Mouse (Mus musculus): ENCODE measurements around the gene Sypl. TPM values are rescaled to one million over a fixed set of nuclear protein-coding genes. Genes with fewer than 3 reads are reported as not detected.
"Not testable (repeated sequence)": the region's sequence is repeated elsewhere in the genome, so short reads cannot be mapped to it uniquely, and the experiment has no call there.

Sypl gene
- polyA plus RNA-seq, 1 experiment = 148 TPM

DNA sequence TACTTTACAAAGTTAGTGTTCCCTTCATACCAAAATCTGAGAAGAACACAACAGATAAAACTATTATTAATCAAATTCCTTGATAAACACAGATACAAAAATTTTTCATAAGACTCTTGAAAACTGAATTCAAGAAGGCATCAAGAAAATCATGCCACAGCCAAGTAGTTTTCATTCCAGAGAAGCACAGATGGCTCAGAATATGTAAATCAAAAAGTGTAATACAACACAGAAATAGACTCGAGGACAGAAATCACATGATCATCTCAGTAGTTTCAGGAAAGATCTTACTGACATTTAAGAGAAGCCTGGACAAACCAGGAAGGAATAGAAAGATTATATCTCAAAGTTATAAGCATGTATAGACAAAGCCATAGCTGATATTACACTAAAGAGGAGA lies 32.6 kb downstream of the Sypl start:
- WGBS = 45% methylated on average over 1 of the region's 1 CpGs
- TF ChIP-seq POLR2A (IDR thresholded peaks at IDR 0.05; ENCODE audit: low read depth, low read length) = no peak
- TF ChIP-seq CTCF (conservative IDR thresholded peaks at IDR 0.05; ENCODE audit: insufficient read depth, insufficient read length, low read depth, low read length) = no peak
- no peak overlapping the region for H3K27ac ChIP-seq (ENCODE audit: insufficient read depth, low read depth, low read length)
- H3K27me3 ChIP-seq (replicated peaks; ENCODE audit: control insufficient read depth, insufficient read depth, low read length) = no peaks in the 10 kb centered on the region
- DNase-seq = no peak
- no peaks in the 10 kb centered on the region for H3K4me1 ChIP-seq (ENCODE audit: control insufficient read depth, insufficient read depth, low read length)
- no peak overlapping the region for H3K4me3 ChIP-seq (ENCODE audit: insufficient read depth, low read depth, low read length)
- H3K36me3 ChIP-seq (ENCODE audit: control insufficient read depth, insufficient read depth, low read length) = no peaks in the 10 kb centered on the region

DNA sequence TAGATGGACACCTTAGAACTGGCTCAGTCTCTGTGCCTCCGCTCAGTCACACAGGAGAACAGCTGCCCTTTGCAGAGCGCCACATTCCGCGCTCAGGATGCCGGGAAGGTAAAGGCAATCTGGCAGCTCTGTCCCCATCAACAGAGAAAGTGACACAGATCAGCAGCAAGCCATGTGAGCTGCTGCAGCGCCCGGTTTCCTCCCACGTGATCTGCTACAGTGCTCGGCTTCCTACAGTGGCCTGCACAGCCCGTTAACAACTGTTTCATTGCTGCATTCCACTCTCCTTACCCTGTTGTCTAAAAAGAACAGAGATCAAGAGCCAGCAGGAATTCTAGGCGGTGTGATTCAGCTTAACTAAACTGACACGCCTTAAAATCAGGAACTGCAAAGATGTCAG lies 36.0 kb downstream of the Sypl start:
- Histone ChIP-seq H3K4me3 (ENCODE audit: insufficient read depth, low read depth, low read length) (no peak overlapping the region), H3K4me1 (ENCODE audit: control insufficient read depth, insufficient read depth, low read length) (0 out of 2 replicates have a peak, but pooled peaks cover under 1% of the 10 kb centered on the region), H3K36me3 (ENCODE audit: control insufficient read depth, insufficient read depth, low read length) (no peaks in the 10 kb centered on the region), H3K27me3 (replicated peaks; ENCODE audit: control insufficient read depth, insufficient read depth, low read length) (no peaks in the 10 kb centered on the region), H3K27ac (ENCODE audit: insufficient read depth, low read depth, low read length) (no peak overlapping the region)
- peak; percentile 26 for DNase-seq
- TF ChIP-seq CTCF (conservative IDR thresholded peaks at IDR 0.05; ENCODE audit: insufficient read depth, insufficient read length, low read depth, low read length) (no peak), POLR2A (IDR thresholded peaks at IDR 0.05; ENCODE audit: low read depth, low read length) (no peak)
- WGBS = 42% methylated on average over 12 of the region's 12 CpGs

- TF ChIP-seq POLR2A (IDR thresholded peaks at IDR 0.05; ENCODE audit: low read depth, low read length) (no peak), CTCF (conservative IDR thresholded peaks at IDR 0.05; ENCODE audit: insufficient read depth, insufficient read length, low read depth, low read length) (no peak)
Measured at GRCm38 (mm10) chr12:32994081-32994480, 40.4 kb downstream of the Sypl start.

GRCm38 (mm10) chr12:32995081-32995834 lies 41.6 kb downstream of the Sypl start:
- H3K27me3 ChIP-seq (replicated peaks; ENCODE audit: control insufficient read depth, insufficient read depth, low read length) = no peaks in the 10 kb centered on the region
- no peaks in the 10 kb centered on the region for H3K36me3 ChIP-seq (ENCODE audit: control insufficient read depth, insufficient read depth, low read length)
- DNase-seq = peak; percentile 71
- 0 out of 2 replicates have a peak, but pooled peaks cover 3% of the 10 kb centered on the region for H3K4me1 ChIP-seq (ENCODE audit: control insufficient read depth, insufficient read depth, low read length)
- WGBS = 45% methylated on average over 4 of the region's 4 CpGs
- TF ChIP-seq POLR2A (IDR thresholded peaks at IDR 0.05; ENCODE audit: low read depth, low read length) (no peak), CTCF (conservative IDR thresholded peaks at IDR 0.05; ENCODE audit: insufficient read depth, insufficient read length, low read depth, low read length) (no peak)
- H3K4me3 ChIP-seq (ENCODE audit: insufficient read depth, low read depth, low read length) = no peak overlapping the region
- peak overlapping the region; percentile 35 for H3K27ac ChIP-seq (ENCODE audit: insufficient read depth, low read depth, low read length)

More at GRCm38 (mm10) chr12:32994081-32994480, 40.4 kb downstream of the Sypl start:
- H3K36me3 ChIP-seq (ENCODE audit: control insufficient read depth, insufficient read depth, low read length) = no peaks in the 10 kb centered on the region
- 0 out of 2 replicates have a peak, but pooled peaks cover 3% of the 10 kb centered on the region for H3K4me1 ChIP-seq (ENCODE audit: control insufficient read depth, insufficient read depth, low read length)
- H3K27me3 ChIP-seq (replicated peaks; ENCODE audit: control insufficient read depth, insufficient read depth, low read length) = no peaks in the 10 kb centered on the region
- no peak overlapping the region for H3K4me3 ChIP-seq (ENCODE audit: insufficient read depth, low read depth, low read length)
- no peak for DNase-seq
- H3K27ac ChIP-seq (ENCODE audit: insufficient read depth, low read depth, low read length) = no peak overlapping the region
- WGBS = 54% methylated on average over 5 of the region's 5 CpGs

GRCm38 (mm10) chr12:32998766-32999165 lies 45.1 kb downstream of the Sypl start:
- 48% methylated on average over 5 of the region's 5 CpGs for WGBS
- DNase-seq = no peak

DNA sequence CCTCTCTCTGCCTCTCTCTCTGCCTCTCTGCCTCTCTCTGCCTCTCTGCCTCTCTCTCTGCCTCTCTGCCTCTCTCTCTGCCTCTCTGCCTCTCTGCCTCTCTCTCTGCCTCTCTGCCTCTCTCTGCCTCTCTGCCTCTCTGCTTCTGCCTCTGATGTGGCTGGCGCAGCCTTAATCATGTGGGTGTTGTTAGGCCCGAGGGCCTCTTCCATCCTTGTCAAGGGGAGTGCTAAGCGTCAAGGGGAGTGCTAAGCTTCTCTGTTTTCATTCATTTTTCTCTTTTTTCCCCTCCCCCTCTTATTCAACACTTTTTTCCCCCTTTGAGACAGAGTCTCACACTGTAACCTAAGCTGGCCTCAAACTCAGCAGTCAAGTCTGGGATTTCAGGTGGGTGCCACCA lies 46.1 kb downstream of the Sypl start:
- not testable (repeated sequence) for H3K4me1 ChIP-seq (ENCODE audit: control insufficient read depth, insufficient read depth, low read length); DNase-seq; H3K27me3 ChIP-seq (replicated peaks; ENCODE audit: control insufficient read depth, insufficient read depth, low read length); H3K27ac ChIP-seq (ENCODE audit: insufficient read depth, low read depth, low read length); H3K4me3 ChIP-seq (ENCODE audit: insufficient read depth, low read depth, low read length); H3K36me3 ChIP-seq (ENCODE audit: control insufficient read depth, insufficient read depth, low read length)
- WGBS = 49% methylated on average over 3 of the region's 3 CpGs

More at GRCm38 (mm10) chr12:32998766-32999165, 45.1 kb downstream of the Sypl start:
- H3K27me3 ChIP-seq (replicated peaks; ENCODE audit: control insufficient read depth, insufficient read depth, low read length) = no peaks in the 10 kb centered on the region
- TF ChIP-seq POLR2A (IDR thresholded peaks at IDR 0.05; ENCODE audit: low read depth, low read length) = no peak
- no peak overlapping the region for H3K27ac ChIP-seq (ENCODE audit: insufficient read depth, low read depth, low read length)
- no peak overlapping the region for H3K4me3 ChIP-seq (ENCODE audit: insufficient read depth, low read depth, low read length)
- no peaks in the 10 kb centered on the region for H3K36me3 ChIP-seq (ENCODE audit: control insufficient read depth, insufficient read depth, low read length)
- 0 out of 2 replicates have a peak, but pooled peaks cover 3% of the 10 kb centered on the region for H3K4me1 ChIP-seq (ENCODE audit: control insufficient read depth, insufficient read depth, low read length)

DNA sequence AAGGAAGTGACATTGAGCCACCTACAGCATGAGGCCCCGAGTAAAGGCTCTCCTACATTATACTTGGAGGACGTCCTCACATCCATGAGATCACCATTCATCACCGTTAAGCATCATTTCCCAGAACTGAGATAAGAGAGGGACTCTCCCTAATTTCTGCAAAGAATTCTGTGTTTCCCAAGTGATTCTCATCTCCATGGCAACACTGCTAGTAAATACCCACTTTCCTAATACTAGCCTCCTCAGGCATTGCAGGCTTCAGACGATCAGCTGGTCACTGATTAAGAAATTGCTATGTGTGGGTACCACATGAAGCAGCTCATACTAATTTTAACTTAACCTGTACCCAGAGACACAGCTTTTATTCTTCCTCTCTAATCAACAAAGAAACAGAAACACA lies 46.7 kb downstream of the Sypl start:
- DNase-seq = no peak
- Histone ChIP-seq H3K36me3 (ENCODE audit: control insufficient read depth, insufficient read depth, low read length) (no peaks in the 10 kb centered on the region), H3K4me3 (ENCODE audit: insufficient read depth, low read depth, low read length) (no peak overlapping the region), H3K27ac (ENCODE audit: insufficient read depth, low read depth, low read length) (no peak overlapping the region), H3K4me1 (ENCODE audit: control insufficient read depth, insufficient read depth, low read length) (no peaks in the 10 kb centered on the region), H3K27me3 (replicated peaks; ENCODE audit: control insufficient read depth, insufficient read depth, low read length) (no peaks in the 10 kb centered on the region)
- no peak for TF ChIP-seq CTCF (conservative IDR thresholded peaks at IDR 0.05; ENCODE audit: insufficient read depth, insufficient read length, low read depth, low read length)
- no peak for TF ChIP-seq POLR2A (IDR thresholded peaks at IDR 0.05; ENCODE audit: low read depth, low read length)
- 63% methylated on average over 4 of the region's 4 CpGs for WGBS

All from kidney, adult 2 months (tissue).